Mouse (Mus musculus) kidney, embryonic 14.5 days (tissue): Measurements from ENCODE around the gene Ctf2. TPM values are rescaled to one million over a fixed set of nuclear protein-coding genes. Genes with fewer than 3 reads are reported as not detected.

ENCODE experiments used
- ATAC-seq: fragments of 200-750 bp; cut with Nextera tagmentation; 2 replicates; pipeline ENCODE4 v1.8.0; 2017; ENCODE audit warnings: moderate number of reproducible peaks, mild to moderate bottlenecking, moderate TSS enrichment, moderate library complexity; ENCODE audit not compliant: low FRiP score, low TSS enrichment
- H3K27ac ChIP-seq: fragments of 300-500 bp; sonication (generic); 2 replicates; pipeline ENCODE4 v1.5.1; 2014; ENCODE audit warnings: low read depth, mild to moderate bottlenecking, low read length, moderate library complexity, mixed read lengths
- H3K27me3 ChIP-seq: fragments of 300-500 bp; sonication (generic); 2 replicates; pipeline ENCODE4 v1.6.1; 2014; ENCODE audit warnings: mild to moderate bottlenecking, low read length; ENCODE audit not compliant: control insufficient read depth, insufficient read depth
- H3K36me3 ChIP-seq: fragments of 300-500 bp; sonication (generic); 2 replicates; pipeline ENCODE4 v1.6.1; 2014; ENCODE audit warnings: low read length, mixed read lengths; ENCODE audit not compliant: control insufficient read depth, insufficient read depth
- H3K4me1 ChIP-seq: fragments of 300-500 bp; sonication (generic); 2 replicates; pipeline ENCODE4 v1.6.1; 2014; ENCODE audit warnings: low read length, mixed read lengths; ENCODE audit not compliant: control insufficient read depth, insufficient read depth
- H3K4me2 ChIP-seq: fragments of 300-500 bp; sonication (generic); replicated peaks from 2 replicates; pipeline ENCODE4 v1.6.1; 2014; ENCODE audit warnings: low read depth, mild to moderate bottlenecking, low read length
- H3K4me3 ChIP-seq: fragments of 300-500 bp; sonication (generic); 2 replicates; pipeline ENCODE4 v1.5.1; 2014; ENCODE audit warnings: mild to moderate bottlenecking, low read length
- H3K9ac ChIP-seq: fragments of 300-500 bp; sonication (generic); 2 replicates; pipeline ENCODE4 v1.6.1; 2014; ENCODE audit warnings: low read depth, mild to moderate bottlenecking, low read length, moderate library complexity
- H3K9me3 ChIP-seq: fragments of 300-500 bp; sonication (generic); 2 replicates; pipeline ENCODE4 v1.6.1; 2016; ENCODE audit warnings: low read length; ENCODE audit not compliant: control insufficient read depth
- WGBS: fragments of 180-500 bp; shearing (Covaris S2); extraction: QIAGEN DNeasy Blood & Tissue Kit; methylation state at CpG from one replicate; pipeline ENCODE4 v1.1.7; 2014; 5-methylcytosine and 5-hydroxymethylcytosine counted together
- microRNA counts: library from miRNA; unstranded; fragments of <30 nt; microRNA quantifications from one replicate; lab custom pipeline; 2017
- microRNA-seq: library from miRNA; unstranded; fragments of <30 nt; microRNA quantifications from one replicate; pipeline ENCODE4, GENCODE M21; 2016
- polyA plus RNA-seq: library from polyadenylated mRNA; unstranded; fragments of >200 nt; fragmentation: Nextera tagmentation; extraction: Ambion mirVana; gene quantifications from 2 replicates; pipeline ENCODE4 v1.2.1, GENCODE M21; 2014

The Ctf2 gene
- polyA plus RNA-seq, 1 experiment from 2014 or later, result 0.55 TPM

GRCm38 (mm10) chr7:127672776-127673175 lies 59.2 kb downstream of the Ctf2 start:
- no peak overlapping the region for H3K4me2 ChIP-seq
- H3K9ac ChIP-seq, result no peak overlapping the region
- H3K27ac ChIP-seq, result no peak overlapping the region
- H3K36me3 ChIP-seq, result no peaks in the 10 kb centered on the region
- no peak overlapping the region for H3K4me3 ChIP-seq
- no peaks in the 10 kb centered on the region for H3K27me3 ChIP-seq
- 69% methylated on average over 4 of the region's 4 CpGs for WGBS
- H3K9me3 ChIP-seq, result no peaks in the 10 kb centered on the region
- ATAC-seq, result no peak
- no peaks in the 10 kb centered on the region for H3K4me1 ChIP-seq

GRCm38 (mm10) chr7:127671880-127672774 lies 59.8 kb downstream of the Ctf2 start:
- WGBS, result 56% methylated on average over 11 of the region's 11 CpGs
- ATAC-seq, result no peak
- H3K27ac ChIP-seq, result no peak overlapping the region
- no peak overlapping the region for H3K4me3 ChIP-seq
- H3K4me1 ChIP-seq, result no peaks in the 10 kb centered on the region
- H3K27me3 ChIP-seq, result no peaks in the 10 kb centered on the region
- H3K9me3 ChIP-seq, result no peaks in the 10 kb centered on the region
- no peak overlapping the region for H3K9ac ChIP-seq
- H3K4me2 ChIP-seq, result no peak overlapping the region
- no peaks in the 10 kb centered on the region for H3K36me3 ChIP-seq

MicroRNAs within 50 kb of the gene (microRNA counts, 519-probe panel; counts per million panel counts)
- not detected for microRNA mmu-miR-762 (lab: Ali Mortazavi, UCI)

Small RNA genes within 50 kb of the gene (microRNA-seq; reads per million reads assigned to microRNA genes)
- not detected for gene Mir762

Other genes starting within 250 kb of the Ctf2 start
- gene Srcap, start 220.2 kb downstream of the Ctf2 start, polyA plus RNA-seq, result 43.0 and 82.3 TPM in 2 replicates
- gene Gm42715, start 212.6 kb downstream of the Ctf2 start, polyA plus RNA-seq, result 25.1 and 25.4 TPM in 2 replicates
- 6.3 and 10.0 TPM in 2 replicates for gene Tmem265, start 170.8 kb downstream of the Ctf2 start, polyA plus RNA-seq
- gene Phkg2, start 158.8 kb downstream of the Ctf2 start, polyA plus RNA-seq, result 37.8 and 39.8 TPM in 2 replicates
- 12.7 and 14.5 TPM in 2 replicates for gene Ccdc189, start 143.6 kb downstream of the Ctf2 start, polyA plus RNA-seq
- gene Rnf40, start 143.4 kb downstream of the Ctf2 start, polyA plus RNA-seq, result 25.5 and 41.5 TPM in 2 replicates
- gene Zfp629, start 116.4 kb downstream of the Ctf2 start, polyA plus RNA-seq, result 14.0 and 23.5 TPM in 2 replicates
- 65.9 and 79.1 TPM in 2 replicates for gene Bcl7c, start 23.2 kb downstream of the Ctf2 start, polyA plus RNA-seq
- gene Ctf1, start 19.4 kb downstream of the Ctf2 start, polyA plus RNA-seq, result 17.5 and 23.7 TPM in 2 replicates
- 6.2 and 10.0 TPM in 2 replicates for gene Fbxl19, start 12.4 kb upstream of the Ctf2 start, polyA plus RNA-seq
- gene Orai3, start 37.6 kb upstream of the Ctf2 start, polyA plus RNA-seq, result 12.9 and 19.7 TPM in 2 replicates
- gene Setd1a, start 44.5 kb upstream of the Ctf2 start, polyA plus RNA-seq, result 32.6 and 34.7 TPM in 2 replicates
- gene Gm49388, start 53.4 kb upstream of the Ctf2 start, polyA plus RNA-seq, result not detected in 2 replicates
- gene Hsd3b7, start 68.4 kb upstream of the Ctf2 start, polyA plus RNA-seq, result 18.0 and 18.7 TPM in 2 replicates
- 22.1 and 34.3 TPM in 2 replicates for gene Stx4a, start 92.1 kb upstream of the Ctf2 start, polyA plus RNA-seq
- gene Stx1b, start 92.4 kb upstream of the Ctf2 start, polyA plus RNA-seq, result 2.6 and 4.4 TPM in 2 replicates
- 13.7 and 20.2 TPM in 2 replicates for gene Zfp646, start 144.1 kb upstream of the Ctf2 start, polyA plus RNA-seq
- gene Zfp668, start 144.7 kb upstream of the Ctf2 start, polyA plus RNA-seq, result 18.6 and 21.9 TPM in 2 replicates
- gene Prss53, start 158.8 kb upstream of the Ctf2 start, polyA plus RNA-seq, result 0.73 and 0.77 TPM in 2 replicates
- not detected in 2 replicates for gene Gm21974, start 163.3 kb upstream of the Ctf2 start, polyA plus RNA-seq
- 125 and 156 TPM in 2 replicates for gene Vkorc1, start 163.5 kb upstream of the Ctf2 start, polyA plus RNA-seq
- gene Bckdk, start 171.9 kb upstream of the Ctf2 start, polyA plus RNA-seq, result 152 and 155 TPM in 2 replicates
- 37.2 and 48.9 TPM in 2 replicates for gene Kat8, start 180.3 kb upstream of the Ctf2 start, polyA plus RNA-seq
- 44.7 and 47.1 TPM in 2 replicates for gene Prss8, start 197.9 kb upstream of the Ctf2 start, polyA plus RNA-seq
- gene Prss36, start 214.6 kb upstream of the Ctf2 start, polyA plus RNA-seq, result 12.1 and 12.4 TPM in 2 replicates
- gene Fus, start 235.3 kb upstream of the Ctf2 start, polyA plus RNA-seq, result 62.7 and 77.7 TPM in 2 replicates